Mouse (Mus musculus) spleen, adult 2 months (tissue): Measurements from ENCODE around the gene Pak6.

Experiments
- CTCF ChIP-seq: fragments of 200-500 bp; IDR thresholded peaks from 2 replicates; pipeline ENCODE4 v1.5.1; 2011; ENCODE audit warnings: mild to moderate bottlenecking, inconsistent platforms; ENCODE audit not compliant: insufficient read depth, insufficient read length, insufficient replicate concordance; ENCODE audit errors: extremely low read depth
- POLR2A ChIP-seq: fragments of 200-500 bp; IDR thresholded peaks from 2 replicates; pipeline ENCODE4 v1.6.1; 2011; ENCODE audit warnings: low read depth, low read length, inconsistent platforms

DNA sequence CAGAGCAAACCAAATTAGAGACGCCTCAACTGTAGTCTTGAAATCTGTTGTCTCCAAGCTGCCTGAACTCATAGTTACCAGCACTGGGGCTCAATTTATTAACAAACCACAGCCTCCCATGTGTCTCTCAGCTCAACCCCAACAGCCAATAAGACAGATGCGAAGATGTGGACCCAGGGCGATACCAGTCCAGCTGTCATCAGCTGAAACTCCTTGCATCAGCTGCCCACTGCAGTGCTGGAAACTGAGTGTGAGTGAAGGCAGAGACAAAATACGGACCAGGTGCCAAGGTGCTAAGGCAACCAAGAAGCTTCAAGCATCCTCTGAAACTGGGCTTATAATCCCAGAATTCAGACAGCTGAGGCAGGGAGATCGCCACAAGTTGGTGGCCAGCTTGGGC is 68.9 kb downstream of the Pak6 start:
- TF ChIP-seq CTCF (no peak), POLR2A (no peak)
